Mouse (Mus musculus): ENCODE data around the gene Rhob.

DNA sequence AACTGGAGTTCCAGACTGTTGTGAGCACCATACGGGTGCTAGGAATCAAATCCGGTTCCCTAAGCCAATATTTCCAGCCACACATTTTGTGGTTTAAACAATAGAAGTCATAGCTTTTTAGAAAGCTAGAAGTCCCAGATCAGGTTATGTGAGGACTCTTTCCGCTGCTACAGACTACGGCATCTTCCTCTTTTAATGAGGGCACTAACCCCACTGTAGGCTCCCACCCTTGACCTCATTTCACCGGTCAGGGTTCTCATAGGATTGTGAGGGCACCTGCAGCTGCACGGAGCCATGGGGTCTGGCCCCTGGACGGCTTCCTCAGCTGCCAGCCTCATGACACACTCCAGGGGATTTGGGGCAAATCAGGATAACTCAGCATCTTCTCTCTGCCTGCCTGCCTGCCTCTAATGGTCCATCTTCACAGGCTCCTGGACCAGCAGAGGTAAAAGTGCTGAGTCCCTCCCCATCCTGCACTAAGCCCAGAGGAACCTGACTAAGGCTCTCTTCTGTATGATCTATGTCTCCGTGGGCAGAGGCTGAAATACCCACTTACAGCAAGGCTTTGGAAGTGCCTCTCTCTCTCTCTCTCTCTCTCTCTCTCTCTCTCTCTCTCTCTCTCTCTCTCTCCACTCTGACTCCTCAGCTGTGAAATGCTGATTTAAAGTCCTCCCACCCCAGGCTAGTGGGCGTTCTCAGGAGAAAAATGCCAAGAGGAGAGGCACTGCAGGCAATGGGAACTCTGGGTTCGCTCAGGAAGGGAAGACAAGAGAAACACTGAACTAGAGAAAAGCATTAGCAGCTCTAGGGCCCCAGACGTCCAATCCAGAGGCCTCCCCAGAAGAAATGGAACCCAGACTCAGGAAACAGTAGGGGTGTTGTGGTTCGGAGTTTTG lies 32.5 kb downstream of the Rhob start:
- TF ChIP-seq POLR2A (IDR thresholded peaks at IDR 0.05; ENCODE audit: control insufficient read depth, extremely low read depth, insufficient read depth, low read length, poor library complexity), result no peak
- TF ChIP-seq CTCF (IDR thresholded peaks at IDR 0.05; ENCODE audit: borderline replicate concordance, control insufficient read depth, extremely low read depth, insufficient read depth, low read length, poor library complexity), result no peak

Measured in thymus, adult 2 months (tissue).